Mouse (Mus musculus): ENCODE data around the gene Mast4. TPM values are rescaled to one million over a fixed set of nuclear protein-coding genes. Genes with fewer than 3 reads are reported as not detected.

The Mast4 gene
- polyA plus RNA-seq, 1 experiment from 2014 or later: 18.9 TPM

DNA sequence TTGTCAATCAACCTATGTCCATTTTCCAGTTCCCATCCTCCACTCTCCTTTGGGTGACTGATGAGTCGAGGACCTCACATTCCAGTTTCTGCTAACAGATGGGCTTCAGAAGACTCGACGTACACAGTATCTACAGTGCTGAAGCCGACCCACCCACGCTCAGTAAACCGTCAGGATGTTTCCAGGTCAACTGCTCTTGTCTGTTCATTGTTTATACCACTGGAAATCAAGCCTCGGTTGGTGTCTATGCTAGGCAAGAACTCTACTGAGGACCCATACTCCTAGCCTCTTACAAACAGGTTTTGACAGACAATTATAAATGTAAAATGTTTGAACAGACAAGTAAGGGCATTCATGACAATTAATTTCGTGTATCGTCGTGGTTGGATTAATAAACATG, 277.8 kb downstream of the Mast4 start:
- ATAC-seq (ENCODE audit: insufficient number of reproducible peaks, low FRiP score, low TSS enrichment, low read depth) (no peak), DNase-seq (ENCODE audit: low spot score) (no peak)
- no peaks in the 10 kb centered on the region for H3K36me3 ChIP-seq (ENCODE audit: control insufficient read depth, insufficient read depth, low read length)
- H3K27me3 ChIP-seq (ENCODE audit: control insufficient read depth, insufficient read depth, low read length): no peaks in the 10 kb centered on the region
- 86% methylated on average over 10 of the region's 10 CpGs for WGBS
- no peak overlapping the region for H3K9ac ChIP-seq (ENCODE audit: low read length)
- no peak overlapping the region for H3K27ac ChIP-seq (replicated peaks; ENCODE audit: low read depth, low read length)
- H3K4me3 ChIP-seq (ENCODE audit: low read depth, low read length): no peak overlapping the region
- H3K4me1 ChIP-seq (ENCODE audit: control insufficient read depth, insufficient read depth, low read length): no peaks in the 10 kb centered on the region
- no peaks in the 10 kb centered on the region for H3K9me3 ChIP-seq (ENCODE audit: control insufficient read depth, low read length)
- H3K4me2 ChIP-seq (ENCODE audit: low read depth, severe bottlenecking): no peak overlapping the region

GRCm38 (mm10) chr13:103052661-103053060, 281.6 kb downstream of the Mast4 start:
- Histone ChIP-seq H3K4me3 (ENCODE audit: low read depth, low read length) (no peak overlapping the region), H3K36me3 (ENCODE audit: control insufficient read depth, insufficient read depth, low read length) (no peaks in the 10 kb centered on the region), H3K27me3 (ENCODE audit: control insufficient read depth, insufficient read depth, low read length) (no peaks in the 10 kb centered on the region), H3K4me1 (ENCODE audit: control insufficient read depth, insufficient read depth, low read length) (no peaks in the 10 kb centered on the region), H3K4me2 (ENCODE audit: low read depth, severe bottlenecking) (no peak overlapping the region), H3K9me3 (ENCODE audit: control insufficient read depth, low read length) (no peaks in the 10 kb centered on the region), H3K9ac (ENCODE audit: low read length) (no peak overlapping the region), H3K27ac (replicated peaks; ENCODE audit: low read depth, low read length) (no peak overlapping the region)
- DNase-seq (ENCODE audit: low spot score) (no peak), ATAC-seq (ENCODE audit: insufficient number of reproducible peaks, low FRiP score, low TSS enrichment, low read depth) (no peak)
- 73% methylated on average over 7 of the region's 7 CpGs for WGBS

GRCm38 (mm10) chr13:103048954-103049353, 285.3 kb downstream of the Mast4 start:
- H3K4me2 ChIP-seq (ENCODE audit: low read depth, severe bottlenecking): no peak overlapping the region
- no peak overlapping the region for H3K27ac ChIP-seq (replicated peaks; ENCODE audit: low read depth, low read length)
- no peaks in the 10 kb centered on the region for H3K9me3 ChIP-seq (ENCODE audit: control insufficient read depth, low read length)
- no peak overlapping the region for H3K4me3 ChIP-seq (ENCODE audit: low read depth, low read length)
- no peak for DNase-seq (ENCODE audit: low spot score)
- no peaks in the 10 kb centered on the region for H3K4me1 ChIP-seq (ENCODE audit: control insufficient read depth, insufficient read depth, low read length)
- no peaks in the 10 kb centered on the region for H3K27me3 ChIP-seq (ENCODE audit: control insufficient read depth, insufficient read depth, low read length)
- no peak for ATAC-seq (ENCODE audit: insufficient number of reproducible peaks, low FRiP score, low TSS enrichment, low read depth)
- 89% methylated on average over 7 of the region's 7 CpGs for WGBS
- H3K9ac ChIP-seq (ENCODE audit: low read length): no peak overlapping the region
- no peaks in the 10 kb centered on the region for H3K36me3 ChIP-seq (ENCODE audit: control insufficient read depth, insufficient read depth, low read length)

DNA sequence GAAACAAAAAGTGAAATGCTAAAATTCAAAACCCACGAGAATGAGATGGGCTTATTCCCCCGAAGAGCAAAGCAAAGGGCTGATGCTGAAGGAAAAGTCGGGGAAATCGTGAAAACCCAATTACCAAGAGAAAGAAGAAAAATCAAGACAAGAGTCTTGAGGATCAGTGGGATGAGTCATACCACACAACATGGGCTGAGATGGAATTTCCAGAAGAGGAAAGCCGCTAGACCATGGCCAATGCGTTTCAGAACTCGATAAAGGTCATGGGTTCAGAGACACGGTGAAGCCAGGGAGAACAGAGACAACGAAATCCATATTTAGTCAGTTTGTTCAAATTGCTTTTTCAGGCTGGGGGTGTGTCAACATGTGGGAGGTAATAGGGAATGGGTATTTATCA, 290.6 kb downstream of the Mast4 start:
- ATAC-seq (ENCODE audit: insufficient number of reproducible peaks, low FRiP score, low TSS enrichment, low read depth) (no peak), DNase-seq (ENCODE audit: low spot score) (no peak)
- Histone ChIP-seq H3K27me3 (ENCODE audit: control insufficient read depth, insufficient read depth, low read length) (no peaks in the 10 kb centered on the region), H3K36me3 (ENCODE audit: control insufficient read depth, insufficient read depth, low read length) (no peaks in the 10 kb centered on the region), H3K4me3 (ENCODE audit: low read depth, low read length) (no peak overlapping the region), H3K9me3 (ENCODE audit: control insufficient read depth, low read length) (no peaks in the 10 kb centered on the region), H3K4me1 (ENCODE audit: control insufficient read depth, insufficient read depth, low read length) (no peaks in the 10 kb centered on the region), H3K9ac (ENCODE audit: low read length) (no peak overlapping the region), H3K27ac (replicated peaks; ENCODE audit: low read depth, low read length) (no peak overlapping the region), H3K4me2 (ENCODE audit: low read depth, severe bottlenecking) (no peak overlapping the region)
- 94% methylated on average over 9 of the region's 9 CpGs for WGBS

GRCm38 (mm10) chr13:103043011-103043410, 291.3 kb downstream of the Mast4 start:
- WGBS: 94% methylated on average over 4 of the region's 4 CpGs
- Histone ChIP-seq H3K36me3 (ENCODE audit: control insufficient read depth, insufficient read depth, low read length) (no peaks in the 10 kb centered on the region), H3K27ac (replicated peaks; ENCODE audit: low read depth, low read length) (no peak overlapping the region), H3K27me3 (ENCODE audit: control insufficient read depth, insufficient read depth, low read length) (no peaks in the 10 kb centered on the region), H3K9ac (ENCODE audit: low read length) (no peak overlapping the region), H3K9me3 (ENCODE audit: control insufficient read depth, low read length) (no peaks in the 10 kb centered on the region), H3K4me2 (ENCODE audit: low read depth, severe bottlenecking) (no peak overlapping the region), H3K4me3 (ENCODE audit: low read depth, low read length) (no peak overlapping the region), H3K4me1 (ENCODE audit: control insufficient read depth, insufficient read depth, low read length) (no peaks in the 10 kb centered on the region)
- ATAC-seq (ENCODE audit: insufficient number of reproducible peaks, low FRiP score, low TSS enrichment, low read depth): no peak
- DNase-seq (ENCODE audit: low spot score): no peak

GRCm38 (mm10) chr13:103037466-103037865, 296.8 kb downstream of the Mast4 start:
- Histone ChIP-seq H3K4me3 (ENCODE audit: low read depth, low read length) (no peak overlapping the region), H3K27ac (replicated peaks; ENCODE audit: low read depth, low read length) (no peak overlapping the region), H3K27me3 (ENCODE audit: control insufficient read depth, insufficient read depth, low read length) (no peaks in the 10 kb centered on the region), H3K9ac (ENCODE audit: low read length) (no peak overlapping the region), H3K4me1 (ENCODE audit: control insufficient read depth, insufficient read depth, low read length) (no peaks in the 10 kb centered on the region), H3K9me3 (ENCODE audit: control insufficient read depth, low read length) (no peaks in the 10 kb centered on the region), H3K36me3 (ENCODE audit: control insufficient read depth, insufficient read depth, low read length) (no peaks in the 10 kb centered on the region), H3K4me2 (ENCODE audit: low read depth, severe bottlenecking) (no peak overlapping the region)
- 58% methylated on average over 5 of the region's 5 CpGs for WGBS
- ATAC-seq (ENCODE audit: insufficient number of reproducible peaks, low FRiP score, low TSS enrichment, low read depth) (no peak), DNase-seq (ENCODE audit: low spot score) (no peak)

DNA sequence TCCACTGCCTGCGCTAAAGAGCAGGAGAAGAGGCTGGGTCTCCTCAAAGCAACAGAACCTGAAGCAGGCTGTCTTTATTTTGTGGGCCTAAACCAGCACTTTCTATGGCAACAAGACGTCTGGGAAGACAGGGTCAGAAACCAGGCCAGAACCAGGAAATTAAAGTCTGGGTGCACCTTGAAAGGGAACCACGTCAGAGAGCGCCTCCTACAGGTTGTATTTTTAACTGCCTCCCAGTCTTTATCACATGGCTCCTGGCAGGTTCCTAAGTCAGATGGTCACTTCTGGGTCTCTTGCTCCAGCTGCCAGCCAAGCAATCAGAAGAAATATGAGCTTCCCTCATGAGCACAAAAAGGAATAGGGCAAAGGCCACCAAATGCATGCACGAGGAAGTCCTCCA, 304.9 kb downstream of the Mast4 start:
- no peak for ATAC-seq (ENCODE audit: insufficient number of reproducible peaks, low FRiP score, low TSS enrichment, low read depth)
- Histone ChIP-seq H3K9me3 (ENCODE audit: control insufficient read depth, low read length) (no peaks in the 10 kb centered on the region), H3K4me1 (ENCODE audit: control insufficient read depth, insufficient read depth, low read length) (peaks cover 16% of the 10 kb centered on the region), H3K36me3 (ENCODE audit: control insufficient read depth, insufficient read depth, low read length) (no peaks in the 10 kb centered on the region), H3K9ac (ENCODE audit: low read length) (no peak overlapping the region), H3K27me3 (ENCODE audit: control insufficient read depth, insufficient read depth, low read length) (no peaks in the 10 kb centered on the region), H3K4me2 (ENCODE audit: low read depth, severe bottlenecking) (no peak overlapping the region), H3K27ac (replicated peaks; ENCODE audit: low read depth, low read length) (no peak overlapping the region), H3K4me3 (ENCODE audit: low read depth, low read length) (no peak overlapping the region)
- WGBS: 80% methylated on average over 5 of the region's 5 CpGs
- DNase-seq (ENCODE audit: low spot score): no peak

GRCm38 (mm10) chr13:103027456-103028078, 306.7 kb downstream of the Mast4 start:
- H3K36me3 ChIP-seq (ENCODE audit: control insufficient read depth, insufficient read depth, low read length): no peaks in the 10 kb centered on the region
- no peak overlapping the region for H3K27ac ChIP-seq (replicated peaks; ENCODE audit: low read depth, low read length)
- 7% methylated on average over 17 of the region's 17 CpGs for WGBS
- H3K4me3 ChIP-seq (ENCODE audit: low read depth, low read length): no peak overlapping the region
- H3K9me3 ChIP-seq (ENCODE audit: control insufficient read depth, low read length): no peaks in the 10 kb centered on the region
- no peaks in the 10 kb centered on the region for H3K27me3 ChIP-seq (ENCODE audit: control insufficient read depth, insufficient read depth, low read length)
- peaks cover 16% of the 10 kb centered on the region for H3K4me1 ChIP-seq (ENCODE audit: control insufficient read depth, insufficient read depth, low read length)
- 0 out of 2 replicates have a peak overlapping the region, but pooled peaks have one; percentile 1 for H3K4me2 ChIP-seq (ENCODE audit: low read depth, severe bottlenecking)
- DNase-seq (ENCODE audit: low spot score): peak; percentile 80
- H3K9ac ChIP-seq (ENCODE audit: low read length): no peak overlapping the region
- peak; percentile 89 for ATAC-seq (ENCODE audit: insufficient number of reproducible peaks, low FRiP score, low TSS enrichment, low read depth)

DNA sequence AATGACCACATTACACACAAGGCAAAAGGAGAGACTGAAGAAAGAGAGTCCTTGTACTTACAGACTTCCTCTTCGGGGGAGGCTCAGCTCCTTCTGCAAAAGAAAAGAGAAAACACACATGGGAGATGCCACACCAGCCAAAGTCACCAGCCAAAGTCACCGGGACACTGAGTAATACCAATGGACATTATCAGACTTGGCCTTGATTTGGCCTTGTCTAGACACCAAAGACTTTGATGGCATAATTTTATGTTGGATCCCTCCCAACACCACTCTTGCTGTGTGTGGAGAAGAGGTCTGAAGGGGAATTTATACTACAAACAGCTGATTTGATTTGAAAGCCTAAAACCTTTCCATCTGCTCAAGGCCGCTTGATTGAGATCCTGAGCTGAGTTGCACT, 308.8 kb downstream of the Mast4 start:
- ATAC-seq (ENCODE audit: insufficient number of reproducible peaks, low FRiP score, low TSS enrichment, low read depth) (no peak), DNase-seq (ENCODE audit: low spot score) (no peak)
- H3K27me3 ChIP-seq (ENCODE audit: control insufficient read depth, insufficient read depth, low read length): no peaks in the 10 kb centered on the region
- H3K9me3 ChIP-seq (ENCODE audit: control insufficient read depth, low read length): no peaks in the 10 kb centered on the region
- H3K36me3 ChIP-seq (ENCODE audit: control insufficient read depth, insufficient read depth, low read length): no peaks in the 10 kb centered on the region
- H3K27ac ChIP-seq (replicated peaks; ENCODE audit: low read depth, low read length): no peak overlapping the region
- 51% methylated on average over 3 of the region's 3 CpGs for WGBS
- H3K9ac ChIP-seq (ENCODE audit: low read length): no peak overlapping the region
- H3K4me3 ChIP-seq (ENCODE audit: low read depth, low read length): no peak overlapping the region
- peaks cover 13% of the 10 kb centered on the region for H3K4me1 ChIP-seq (ENCODE audit: control insufficient read depth, insufficient read depth, low read length)
- H3K4me2 ChIP-seq (ENCODE audit: low read depth, severe bottlenecking): no peak overlapping the region
